Mouse (Mus musculus): Measurements from ENCODE around the gene Kcnk18.

- TF ChIP-seq GATA2 (IDR thresholded peaks at IDR 0.05; ENCODE audit: borderline replicate concordance, low read depth, low read length) (no peak), POLR2AphosphoS5 (IDR thresholded peaks at IDR 0.05; ENCODE audit: insufficient replicate concordance, low read depth, low read length) (no peak), CTCF (IDR thresholded peaks at IDR 0.05; ENCODE audit: low read depth, low read length) (peak; percentile 89), TAL1 (conservative IDR thresholded peaks at IDR 0.05; ENCODE audit: low read depth, low read length) (no peak), GATA1 (IDR thresholded peaks at IDR 0.05; ENCODE audit: borderline replicate concordance, low read length) (no peak)
Observed at GRCm38 (mm10) chr19:59198161-59198560, 20.9 kb upstream of the Kcnk18 start.
